Mouse (Mus musculus) skeletal muscle tissue, adult 2 months (tissue): ENCODE data around the gene Lgr4.

ENCODE experiments used
- DNase-seq: peaks from one replicate; pipeline ENCODE4 v3.0.0-alpha.2; 2012; ENCODE audit warnings: low read depth, low spot score

The Lgr4 gene

DNA sequence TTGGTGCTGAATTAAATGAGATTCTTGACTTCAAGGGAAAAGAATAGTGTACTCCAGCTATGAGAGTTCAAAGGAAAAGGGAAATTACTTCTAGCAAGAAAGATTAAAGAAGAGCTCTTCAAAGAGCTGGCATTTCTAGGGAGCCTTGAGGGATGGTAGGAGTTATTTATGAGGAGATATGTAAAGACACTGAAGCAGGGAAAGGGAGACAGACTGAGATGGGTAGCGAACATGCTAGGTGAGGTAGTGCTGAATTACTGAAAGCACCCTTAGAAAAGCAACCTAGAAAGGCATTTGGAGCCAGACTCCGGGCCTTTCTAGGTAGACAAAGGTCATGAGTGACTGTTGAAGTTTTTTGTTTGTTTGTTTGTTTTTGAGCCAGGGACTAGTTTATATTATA is 58.7 kb downstream of the Lgr4 start:
- DNase-seq, result no peak

DNA sequence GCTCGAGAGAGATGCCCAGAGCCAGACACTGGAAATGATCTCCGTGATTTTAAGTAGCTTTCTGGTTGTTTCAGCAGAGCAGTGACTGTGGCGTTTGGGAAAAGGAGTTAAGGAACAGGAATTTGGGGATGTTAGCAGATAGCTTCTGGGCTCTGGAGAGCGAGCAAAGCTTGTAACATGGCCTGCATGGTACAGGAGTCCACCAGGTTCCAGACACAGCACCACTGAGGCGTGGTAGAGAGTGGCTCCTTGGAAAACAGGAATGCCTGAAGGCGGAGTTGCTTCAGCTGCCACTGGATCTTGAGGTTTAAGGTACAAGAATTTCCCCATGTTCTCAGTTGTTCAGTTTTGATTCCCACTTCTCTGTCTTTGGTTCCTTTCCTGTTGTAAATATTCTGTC is 59.9 kb downstream of the Lgr4 start:
- no peak for DNase-seq

DNA sequence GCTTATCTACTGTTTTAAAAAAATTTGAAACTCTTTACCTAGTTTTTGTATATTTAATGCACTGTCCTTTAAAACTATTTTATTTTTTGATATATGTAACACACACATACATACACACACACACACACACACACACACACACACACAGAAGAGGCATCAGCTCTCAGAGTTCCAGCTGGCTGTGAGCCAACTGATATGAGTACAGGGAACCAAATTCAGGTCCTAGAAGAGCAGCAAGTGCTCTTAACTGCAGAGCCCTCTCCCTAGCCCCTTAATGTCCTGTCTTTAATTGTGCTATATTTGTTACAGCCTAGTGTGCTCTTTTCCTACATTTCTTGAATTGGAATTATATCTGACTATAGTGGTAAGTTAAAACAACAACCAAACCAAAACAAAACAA is 61.8 kb downstream of the Lgr4 start:
- no peak for DNase-seq

DNA sequence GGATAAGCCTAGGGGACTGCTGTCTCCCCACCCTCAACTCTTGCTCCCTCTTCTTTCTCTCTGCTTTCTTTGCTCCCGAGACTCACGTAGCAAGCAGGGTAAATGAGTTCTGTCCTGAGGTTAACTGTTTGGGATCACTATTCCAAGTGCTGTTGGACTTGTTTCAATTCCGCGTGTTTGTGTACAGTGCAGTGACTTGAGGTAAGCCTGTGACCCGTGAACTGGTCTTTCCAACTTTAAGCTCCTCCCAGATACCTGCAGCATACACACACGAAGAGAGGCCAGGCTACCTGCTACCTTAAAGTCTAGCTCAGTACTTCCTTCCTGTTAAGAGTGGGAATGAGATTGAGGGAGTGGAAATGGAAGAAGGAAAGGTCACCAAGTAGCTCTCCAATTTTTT is 66.0 kb downstream of the Lgr4 start:
- DNase-seq, result no peak

DNA sequence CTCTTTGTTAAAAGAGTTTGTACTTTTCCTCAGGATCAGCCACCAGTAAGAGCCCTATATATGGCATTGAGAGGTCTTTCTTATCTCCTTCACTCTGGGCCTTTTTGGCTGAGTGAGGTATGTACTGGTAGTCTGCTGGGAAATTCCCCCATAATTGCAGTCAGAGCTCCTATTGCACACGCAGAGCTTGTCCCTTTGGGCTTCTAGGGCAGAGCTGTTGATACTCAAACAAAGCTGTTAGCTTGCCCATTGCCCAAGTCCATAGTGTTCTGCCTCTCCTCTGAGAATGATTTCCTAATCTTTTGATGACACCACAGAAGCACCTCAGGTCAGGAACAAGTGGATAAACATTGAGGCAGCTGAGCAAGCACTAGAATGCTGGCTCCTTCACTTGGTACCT is 67.5 kb downstream of the Lgr4 start:
- no peak for DNase-seq

DNA sequence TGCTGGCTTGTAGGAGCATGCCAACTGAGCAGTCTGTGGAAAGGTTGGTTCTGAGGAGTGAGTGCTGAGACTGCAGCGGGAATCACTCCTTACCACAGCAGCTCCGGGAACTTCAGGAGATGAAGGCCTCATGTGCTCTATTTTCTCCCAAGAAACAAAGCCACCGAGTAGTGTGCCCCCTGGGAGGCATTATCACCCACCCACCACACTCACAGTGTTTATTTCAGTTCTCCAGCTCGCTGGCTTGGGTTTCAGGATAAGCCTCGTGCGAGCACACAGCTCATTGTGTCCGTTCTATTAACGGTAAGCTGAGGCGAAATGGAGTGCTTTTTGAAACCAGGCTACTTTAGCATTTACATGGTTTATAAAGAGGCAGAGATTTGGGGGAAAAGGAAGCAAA is 68.1 kb downstream of the Lgr4 start:
- DNase-seq, result no peak

DNA sequence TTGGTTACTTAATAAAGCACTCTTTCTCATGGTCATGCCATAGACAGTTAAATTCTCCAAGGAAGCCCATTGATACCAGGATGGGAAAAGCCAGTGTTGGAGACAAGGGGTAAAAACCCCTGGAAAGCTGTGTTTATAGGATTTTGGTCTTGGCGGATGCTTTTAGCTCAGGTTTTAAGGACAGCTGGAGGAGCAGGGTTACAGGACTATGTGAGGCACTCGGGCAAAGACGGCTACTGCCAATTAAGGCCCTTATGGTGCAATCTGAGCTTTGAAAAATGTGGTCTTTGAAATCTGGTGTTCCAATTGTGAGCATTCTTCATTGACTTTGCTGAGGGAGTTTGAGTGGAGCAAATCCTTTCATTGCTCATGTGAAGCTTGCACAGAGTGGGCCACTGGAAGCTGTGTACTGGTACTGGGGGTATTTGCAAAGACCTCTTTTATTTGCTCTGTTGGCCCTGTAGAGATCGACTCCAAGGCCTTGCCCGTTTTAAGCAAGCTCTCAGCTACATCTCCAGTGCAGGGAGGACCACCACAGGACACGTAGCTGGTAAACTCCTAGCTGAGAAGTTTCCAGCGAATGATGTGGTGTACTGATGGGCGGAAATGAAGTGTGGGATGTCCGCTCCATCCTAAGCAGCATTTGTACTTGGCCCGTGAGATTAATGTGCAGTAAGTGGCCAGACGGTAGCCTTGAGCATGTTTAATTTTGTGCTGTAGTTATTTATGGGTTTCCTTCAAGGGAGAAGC is 68.8 kb downstream of the Lgr4 start:
- no peak for DNase-seq

DNA sequence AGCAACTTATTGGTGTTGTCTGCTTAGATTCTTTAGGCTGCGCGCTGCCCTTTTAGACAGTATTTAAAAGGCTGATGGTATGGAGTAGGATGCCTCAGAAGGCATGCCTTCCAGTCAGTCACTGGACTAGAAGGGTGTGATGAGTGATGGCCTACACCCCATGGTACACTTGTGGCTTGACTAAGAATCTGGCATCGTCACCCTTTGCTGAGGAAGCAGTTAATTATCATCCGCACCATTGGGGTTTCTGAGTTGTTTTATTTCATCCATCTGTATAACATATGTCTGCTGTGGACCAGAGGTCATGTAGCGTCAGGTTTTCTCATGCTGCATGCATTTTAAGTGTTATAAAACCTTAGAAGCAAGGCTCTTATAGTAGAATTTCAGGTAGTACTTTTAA is 70.5 kb downstream of the Lgr4 start:
- no peak for DNase-seq

DNA sequence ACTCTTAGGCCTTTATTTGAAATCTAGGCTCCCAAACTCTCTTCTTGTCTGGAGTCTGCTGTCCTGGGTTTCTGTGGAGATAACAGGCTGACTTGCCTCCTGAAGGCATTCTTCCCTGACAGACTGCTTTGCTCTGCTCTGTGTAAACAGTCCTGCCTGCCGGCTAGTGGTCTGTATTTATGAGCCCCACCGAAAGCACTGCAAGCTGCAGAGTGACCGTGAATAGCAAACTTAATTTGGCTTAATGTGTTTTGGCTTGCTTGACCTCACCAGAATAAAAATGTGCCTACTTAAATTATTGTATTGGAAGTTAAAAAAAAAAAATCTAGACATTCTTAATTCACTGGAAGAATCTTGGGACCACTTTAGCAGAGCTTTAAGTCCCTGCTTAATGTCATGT is 71.7 kb downstream of the Lgr4 start:
- no peak for DNase-seq

DNA sequence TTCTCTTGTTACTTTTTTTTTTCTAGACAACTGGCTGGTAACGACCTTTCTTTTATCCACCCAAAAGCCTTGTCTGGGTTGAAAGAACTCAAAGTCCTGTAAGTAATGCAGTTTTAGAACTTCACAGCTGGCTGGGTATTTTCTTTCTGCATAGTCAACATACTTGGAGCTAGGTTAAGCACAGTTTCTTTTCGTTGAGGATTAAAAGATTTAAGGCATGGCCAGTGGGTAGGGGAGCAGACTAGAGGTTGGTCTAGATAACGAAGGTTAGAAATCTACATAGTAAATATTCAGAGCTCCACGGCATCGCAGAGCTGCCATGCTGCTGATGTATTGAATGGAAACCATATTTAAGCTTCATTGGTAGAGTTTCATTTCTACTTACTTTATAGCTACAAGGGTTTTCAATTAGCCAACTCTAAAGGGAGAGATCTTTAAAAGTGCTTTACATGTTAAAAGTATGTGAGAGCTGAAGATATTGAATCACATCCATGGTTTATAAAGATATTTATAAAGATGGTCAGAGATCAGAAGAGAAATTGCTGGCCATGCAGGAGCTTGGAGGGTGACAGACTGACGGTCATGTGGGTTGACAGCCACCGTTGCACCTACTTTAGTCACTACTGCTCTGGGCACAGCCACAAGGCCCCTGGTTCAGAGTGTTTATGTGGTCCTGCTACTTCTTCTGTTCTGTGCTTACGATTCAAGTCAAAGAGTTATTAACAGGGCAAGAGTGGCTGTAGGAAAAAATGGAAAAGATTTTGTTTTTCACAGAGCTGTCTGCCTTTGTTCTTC is 72.4 kb downstream of the Lgr4 start:
- DNase-seq, result no peak

DNA sequence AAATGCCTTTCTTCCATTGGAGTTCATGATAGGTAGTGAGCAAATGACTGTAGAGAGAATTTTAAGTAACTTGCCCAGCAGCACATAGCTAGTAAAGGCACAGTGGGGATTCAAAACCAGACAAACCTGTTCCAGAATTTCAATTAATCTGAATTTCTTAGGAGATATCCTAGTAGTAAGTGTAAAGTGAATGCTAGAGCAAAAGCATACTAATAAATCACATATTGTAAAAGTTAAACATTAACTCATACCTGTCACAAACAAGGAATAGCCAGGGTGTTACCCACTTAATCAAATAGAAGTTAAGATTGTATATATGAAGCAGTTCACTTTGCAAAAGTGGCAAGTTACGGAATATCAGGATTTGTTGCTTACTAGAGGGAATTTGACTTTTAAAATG is 74.3 kb downstream of the Lgr4 start:
- DNase-seq, result no peak

DNA sequence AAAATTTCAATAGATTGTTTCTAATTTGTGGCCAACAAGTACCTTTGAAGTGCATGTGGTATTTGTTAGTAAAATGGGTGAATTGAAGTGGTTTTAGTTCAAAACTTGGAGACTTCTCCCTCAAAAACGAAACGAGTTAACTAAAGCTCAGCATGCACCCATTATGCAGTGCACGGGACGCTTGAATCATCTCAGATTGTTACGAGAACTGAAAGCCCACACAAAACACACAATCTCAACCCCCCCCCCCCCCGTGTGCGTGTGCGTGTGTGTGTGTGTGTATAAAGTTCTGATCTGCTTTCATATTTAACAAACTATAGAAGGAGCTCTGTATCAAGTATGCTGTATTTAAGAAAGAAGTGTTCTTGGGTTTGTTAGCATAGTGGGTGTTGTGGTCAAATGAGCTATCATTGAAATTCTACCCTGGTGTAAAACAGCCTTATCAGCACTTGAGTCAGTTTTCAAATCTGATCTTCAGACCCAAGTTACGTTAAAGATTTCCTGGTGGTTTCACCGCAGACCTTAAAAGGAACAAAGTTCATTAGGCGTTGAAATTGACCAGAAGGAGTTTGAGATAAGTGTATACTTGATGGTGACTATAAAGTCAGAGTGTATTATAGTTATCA is 75.1 kb downstream of the Lgr4 start:
- no peak for DNase-seq

DNA sequence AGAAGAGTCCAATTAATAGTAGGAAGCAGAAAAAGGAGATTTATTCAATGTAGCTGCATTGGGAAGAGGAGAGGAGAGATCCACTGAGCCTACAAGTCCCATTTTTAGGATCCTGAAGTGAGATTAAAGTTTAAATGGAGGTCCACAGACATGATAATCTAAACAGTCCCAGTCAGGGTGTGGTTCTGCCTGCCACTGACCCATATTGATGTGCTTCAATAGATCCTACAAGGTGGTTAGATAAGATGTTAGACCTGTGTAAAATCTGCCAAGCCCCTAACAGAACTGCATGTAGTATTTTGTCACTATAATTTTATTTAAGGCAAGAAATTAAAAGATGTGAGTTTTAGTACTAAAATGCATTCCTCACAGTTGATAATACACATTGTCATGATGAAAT is 76.0 kb downstream of the Lgr4 start:
- DNase-seq, result no peak

DNA sequence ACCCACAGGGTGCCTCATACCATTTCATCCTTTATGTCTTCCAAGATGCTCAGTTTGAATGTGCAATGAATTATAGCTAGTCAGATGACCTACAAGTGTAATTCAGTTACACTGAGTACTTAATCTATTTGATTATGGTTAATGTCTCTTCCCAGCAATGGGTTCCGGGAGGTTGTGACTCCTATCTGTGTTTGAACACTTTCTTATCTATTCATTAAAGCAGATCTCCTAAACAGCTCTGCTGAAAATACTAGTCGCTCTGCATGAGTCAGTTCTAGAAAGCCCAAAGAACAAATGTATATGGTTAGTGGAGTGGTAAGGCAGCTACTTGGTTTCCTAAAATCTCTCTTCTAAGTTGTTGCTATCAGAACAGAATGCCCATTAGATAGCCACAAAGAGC is 77.6 kb downstream of the Lgr4 start:
- no peak for DNase-seq

DNA sequence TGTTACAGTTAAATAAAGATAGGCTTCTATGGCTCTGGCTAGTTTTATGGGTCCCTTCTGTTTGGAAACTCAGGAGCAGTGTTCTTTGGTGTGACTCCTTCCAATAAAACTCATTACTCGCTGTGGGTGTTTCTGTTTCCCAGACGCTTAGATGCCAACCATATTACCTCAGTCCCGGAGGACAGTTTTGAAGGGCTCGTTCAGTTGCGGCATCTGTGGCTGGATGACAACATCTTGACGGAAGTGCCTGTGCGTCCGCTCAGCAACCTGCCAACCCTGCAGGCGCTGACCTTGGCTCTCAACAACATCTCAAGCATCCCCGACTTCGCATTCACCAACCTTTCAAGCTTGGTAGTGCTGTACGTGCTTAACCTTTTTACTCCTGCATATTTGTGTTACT is 79.0 kb downstream of the Lgr4 start:
- peak; percentile 40 for DNase-seq

DNA sequence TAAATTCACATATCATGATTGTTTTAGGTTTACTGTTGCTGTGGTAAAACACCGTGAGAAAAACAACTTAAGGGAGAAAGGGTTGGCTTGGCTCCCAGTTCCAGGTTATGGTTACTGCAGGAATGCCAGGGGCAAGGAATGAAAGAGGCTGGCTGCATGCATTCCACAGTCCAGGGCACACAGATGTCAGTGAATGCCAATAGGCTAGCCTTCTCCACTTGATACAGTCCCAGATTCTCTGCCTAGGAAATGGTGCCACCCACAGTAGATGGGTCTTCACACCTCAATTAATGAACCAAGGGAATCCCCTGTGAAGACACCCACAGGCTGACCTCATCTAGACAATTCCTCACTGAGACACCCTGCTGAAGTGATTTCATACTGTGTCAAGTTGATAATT is 87.2 kb downstream of the Lgr4 start:
- no peak for DNase-seq

DNA sequence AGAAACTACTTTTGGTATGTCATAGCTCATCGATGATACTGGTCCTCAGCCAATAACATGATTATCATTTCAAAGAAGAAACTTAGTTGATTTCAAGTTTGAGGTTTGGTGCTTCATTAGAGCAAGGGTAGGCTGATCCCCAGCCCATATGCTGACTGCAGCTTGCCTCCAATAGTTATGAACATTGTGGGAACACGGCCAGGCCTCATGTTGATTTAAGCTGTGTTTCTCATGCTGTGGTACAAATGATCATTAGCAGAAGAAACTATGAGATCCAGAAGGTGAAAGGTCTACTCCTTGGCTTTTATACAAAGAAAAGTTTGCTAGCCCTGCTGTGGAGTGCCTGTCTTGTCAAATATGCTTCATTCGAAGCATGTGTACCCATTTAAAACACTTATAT is 87.7 kb downstream of the Lgr4 start:
- no peak for DNase-seq

DNA sequence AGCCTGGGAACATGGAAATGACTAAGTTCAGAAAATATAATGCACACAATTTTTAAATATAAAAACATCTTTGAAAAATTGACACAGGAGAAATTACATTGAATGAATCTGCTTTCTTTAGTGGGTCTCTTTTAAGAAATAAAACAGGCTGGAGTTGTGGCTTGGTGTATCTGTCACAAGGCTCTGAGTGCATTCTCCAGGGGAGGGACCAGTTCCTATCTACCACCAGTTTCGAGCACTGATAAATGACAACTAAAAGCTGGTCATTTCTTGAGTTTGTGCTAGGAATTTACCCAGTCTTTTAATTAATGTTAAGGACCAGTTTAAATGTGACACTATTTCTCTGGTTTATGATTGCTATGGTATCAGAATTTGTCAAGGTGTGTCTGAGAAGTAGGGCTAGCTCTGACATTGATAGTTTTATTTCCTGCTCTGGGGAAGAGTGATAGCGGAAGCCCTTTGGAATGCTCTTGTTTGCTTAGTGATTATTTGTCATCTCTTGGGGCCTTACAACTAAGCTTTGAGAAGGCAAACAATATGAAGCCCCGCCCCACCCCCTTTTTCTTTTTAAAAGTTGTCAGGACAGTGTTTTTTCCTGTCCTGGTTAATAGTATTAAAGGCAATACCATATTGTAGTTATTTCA is 88.3 kb downstream of the Lgr4 start:
- no peak for DNase-seq

DNA sequence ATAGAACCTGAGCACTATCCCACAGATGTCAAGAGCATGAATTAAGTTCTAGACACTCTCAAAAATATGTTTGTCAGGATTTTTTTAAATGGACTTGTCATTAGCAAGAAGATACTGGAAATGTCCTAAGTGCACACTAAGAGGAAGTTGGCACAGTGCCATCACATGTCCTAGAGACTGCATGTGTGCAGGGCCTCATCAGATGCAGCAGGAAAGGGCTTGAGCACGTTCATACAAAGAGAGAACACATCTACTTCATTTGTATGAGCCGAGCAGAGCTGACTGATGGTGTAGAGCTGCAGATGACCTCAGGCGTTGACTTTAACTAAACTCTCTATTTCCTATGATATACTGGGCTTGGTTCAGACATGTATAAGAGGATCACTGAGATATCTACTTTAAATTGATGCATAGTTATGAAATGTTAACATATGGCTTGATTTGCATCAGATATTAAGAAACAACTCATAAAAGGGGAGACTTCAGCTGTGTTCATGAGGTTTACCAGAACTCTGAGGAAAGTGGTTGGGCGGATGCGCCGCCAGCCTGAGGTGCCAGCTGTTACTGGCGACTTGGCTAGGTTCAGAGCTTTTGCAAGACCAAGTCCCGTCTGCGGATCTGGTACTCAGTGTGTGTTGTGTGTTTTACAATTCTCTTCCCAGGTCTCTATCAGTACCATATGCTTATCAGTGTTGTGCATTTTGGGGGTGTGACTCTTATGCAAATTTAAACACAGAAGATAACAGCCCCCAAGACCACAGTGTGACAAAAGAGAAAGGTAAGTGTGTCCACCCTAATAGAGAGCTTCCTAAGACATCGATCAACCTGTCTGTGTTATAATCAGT is 90.2 kb downstream of the Lgr4 start:
- no peak for DNase-seq

DNA sequence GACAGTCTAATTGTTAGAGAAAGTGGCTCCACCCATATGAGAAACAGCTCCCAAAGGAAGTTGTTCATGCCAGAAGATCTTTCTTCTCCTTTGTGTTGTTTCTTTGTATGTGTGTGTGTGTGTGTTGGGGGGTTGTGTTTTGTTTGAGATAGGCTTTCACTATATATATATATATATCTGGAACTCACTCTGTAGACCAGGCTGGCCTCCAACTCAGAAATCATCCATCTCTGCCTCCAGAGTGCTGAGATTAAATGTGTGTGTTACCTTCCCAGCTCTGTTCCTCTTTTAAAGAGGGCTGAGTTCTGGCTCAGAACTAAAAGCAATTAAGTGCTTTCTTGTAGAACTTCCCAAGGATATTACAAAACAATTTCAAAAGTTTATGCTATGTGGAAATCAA is 92.0 kb downstream of the Lgr4 start:
- no peak for DNase-seq

DNA sequence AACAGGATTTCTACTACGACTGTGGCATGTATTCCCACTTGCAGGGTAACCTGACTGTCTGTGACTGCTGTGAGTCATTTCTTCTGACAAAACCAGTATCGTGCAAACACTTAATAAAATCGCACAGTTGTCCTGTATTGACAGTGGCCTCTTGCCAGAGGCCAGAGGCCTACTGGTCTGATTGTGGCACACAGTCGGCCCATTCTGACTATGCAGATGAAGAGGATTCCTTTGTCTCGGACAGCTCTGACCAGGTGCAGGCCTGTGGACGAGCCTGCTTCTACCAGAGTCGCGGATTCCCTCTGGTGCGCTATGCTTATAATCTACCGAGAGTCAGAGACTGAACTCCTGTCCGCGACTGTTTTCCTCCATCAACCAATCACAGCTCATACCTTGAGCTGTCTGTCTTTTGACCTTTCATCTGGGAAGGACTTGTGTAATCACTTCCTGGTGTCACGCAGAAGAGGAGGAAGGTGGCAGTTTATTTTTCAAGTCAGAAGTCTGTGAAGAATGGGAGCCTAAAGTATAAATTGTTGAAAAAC is 94.8 kb downstream of the Lgr4 start:
- DNase-seq, result no peak
